Mouse (Mus musculus) adrenal gland, adult 8-10 months (tissue): ENCODE data around the gene P2ry10b. TPM values are rescaled to one million over a fixed set of nuclear protein-coding genes. Genes with fewer than 3 reads are reported as not detected.

Source experiments
- DNase-seq: peaks from one replicate; pipeline ENCODE4 v3.0.0; 2022
- total RNA-seq, 4 experiments: library from RNA; stranded (reverse); gene quantifications; 2 replicates each; pipeline ENCODE4 v1.2.4; 2022

The P2ry10b gene
- 1 to 10 TPM in 2 of 4 experiments, under 1 TPM in 2; 0.91 to 3.5 (median 1.5) TPM for total RNA-seq

DNA sequence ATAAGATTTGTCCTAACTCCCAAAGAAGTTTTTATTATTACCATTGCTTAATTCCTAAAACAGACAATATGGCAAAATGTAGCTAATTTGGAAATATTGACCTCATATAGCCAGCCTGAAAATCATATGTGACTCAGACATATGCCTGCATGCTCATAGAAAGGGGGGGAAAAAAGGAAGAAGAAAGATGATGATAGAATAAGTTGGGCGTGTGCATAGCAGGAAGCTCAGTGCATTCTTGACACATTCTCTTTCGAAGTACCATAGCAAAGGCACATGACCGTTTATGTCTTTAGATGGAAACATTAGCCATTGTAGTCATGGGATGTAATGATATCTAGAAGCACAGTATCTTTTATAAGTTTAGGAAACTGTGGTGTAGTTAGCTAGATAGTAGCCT lies at the start of gene P2ry10b:
TSS of gene P2ry10b (plus strand) at position 247 of the 400 bp plus-strand sequence.
- no peak for DNase-seq

DNA sequence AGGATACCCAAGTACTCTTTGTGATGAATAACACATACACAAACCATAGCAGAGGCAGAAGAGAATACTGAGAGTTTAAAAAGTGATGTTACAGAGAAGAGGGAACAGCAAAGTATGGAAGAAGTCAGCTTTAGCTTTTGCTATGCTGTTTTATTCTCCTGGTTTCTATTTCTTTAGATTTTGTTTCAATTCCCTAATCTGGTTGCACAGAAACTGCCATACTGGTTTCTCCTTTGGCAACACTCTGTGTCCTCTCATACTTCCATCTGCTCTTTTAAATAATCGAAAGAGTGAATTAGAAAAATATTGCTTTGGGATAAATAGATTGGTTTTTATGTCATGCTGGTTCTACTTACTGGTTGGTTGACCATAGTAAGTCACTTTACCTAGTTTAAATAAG lies 32.4 kb upstream of the P2ry10b start:
- no peak for DNase-seq

GRCm38 (mm10) chrX:107116987-107117386 lies 31.7 kb upstream of the P2ry10b start:
- no peak for DNase-seq

DNA sequence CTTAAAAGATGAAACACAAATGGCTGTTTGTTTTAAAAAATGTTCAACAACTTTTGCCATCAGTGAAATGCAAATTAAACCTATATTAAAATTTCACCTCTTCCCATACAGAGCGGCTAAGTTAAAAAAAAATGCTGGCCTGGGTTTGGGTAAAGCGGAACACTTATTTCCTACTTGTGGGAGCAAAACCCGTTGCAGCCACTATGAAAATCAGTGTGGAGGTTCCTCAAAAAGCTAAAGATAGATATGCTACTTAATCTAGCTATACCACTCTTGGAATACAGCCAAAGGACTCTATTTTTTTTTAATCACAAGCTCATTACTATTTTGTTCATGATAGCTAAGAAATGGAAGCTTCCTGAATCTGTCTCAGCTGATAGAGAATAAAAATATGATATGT lies 5.5 kb upstream of the P2ry10b start:
- no peak for DNase-seq

- no peak for DNase-seq
These were observed 4.8 kb upstream of the P2ry10b start for GRCm38 (mm10) chrX:107143930-107144329.

- no peak for DNase-seq
These were observed 765 bp downstream of the P2ry10b start for GRCm38 (mm10) chrX:107149391-107149993.

- no peak for DNase-seq
These were observed 1.3 kb downstream of the P2ry10b start for GRCm38 (mm10) chrX:107150027-107150426.

DNA sequence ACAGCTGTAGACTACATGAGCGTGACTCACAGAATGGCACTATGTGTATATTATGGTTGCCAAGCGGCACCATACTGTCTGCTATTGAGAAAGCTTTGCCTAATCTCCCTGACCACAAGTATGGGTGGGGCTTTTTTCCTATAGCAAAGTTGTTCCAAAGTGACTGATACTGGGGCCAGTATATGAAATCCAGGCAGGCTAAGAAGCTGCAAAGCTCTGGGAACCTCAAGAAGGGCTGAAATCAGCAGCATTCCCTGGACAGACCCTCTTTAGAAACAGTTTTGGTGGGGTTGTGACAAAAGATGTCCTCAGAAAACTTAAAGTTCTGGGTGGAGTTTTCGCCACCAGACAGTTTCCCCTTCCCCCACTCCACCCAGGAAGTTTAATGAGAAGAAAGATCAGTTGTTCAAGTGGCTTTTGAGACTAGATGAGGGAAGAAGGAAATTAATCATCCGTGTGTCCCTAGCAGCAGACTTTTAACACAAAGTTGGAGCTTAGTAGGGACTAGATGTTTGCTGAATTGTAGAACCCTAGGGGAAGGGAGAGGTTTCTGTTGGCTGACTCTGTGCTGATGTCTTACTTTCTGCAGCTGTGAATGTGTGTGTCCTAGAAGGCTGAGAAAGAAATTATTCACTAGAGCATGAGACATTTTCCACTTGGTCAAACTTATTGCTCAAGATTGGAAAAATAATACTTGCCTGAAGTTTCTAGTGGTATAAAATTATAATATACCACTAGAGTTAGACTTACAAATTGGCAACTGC lies 2.2 kb downstream of the P2ry10b start:
- DNase-seq = no peak

DNA sequence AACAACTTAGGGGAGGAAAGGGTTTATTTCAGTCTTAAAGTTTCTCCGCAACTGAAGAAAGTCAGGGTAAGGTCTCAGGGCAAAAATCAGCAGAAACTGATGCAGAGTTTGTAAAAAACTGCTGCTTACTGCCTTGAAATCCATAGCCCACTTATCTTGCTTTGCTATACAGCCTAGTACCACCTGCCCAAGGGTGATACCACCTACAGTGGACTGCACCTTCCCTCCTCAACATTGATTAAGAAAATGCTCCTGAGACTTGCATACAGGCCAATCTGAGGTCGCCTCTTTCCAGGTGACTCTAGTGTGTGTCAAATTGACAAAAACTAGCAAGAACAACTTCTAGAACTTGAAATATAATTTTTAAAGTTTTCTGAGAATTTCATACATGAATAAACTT lies 7.3 kb downstream of the P2ry10b start:
- no peak for DNase-seq

DNA sequence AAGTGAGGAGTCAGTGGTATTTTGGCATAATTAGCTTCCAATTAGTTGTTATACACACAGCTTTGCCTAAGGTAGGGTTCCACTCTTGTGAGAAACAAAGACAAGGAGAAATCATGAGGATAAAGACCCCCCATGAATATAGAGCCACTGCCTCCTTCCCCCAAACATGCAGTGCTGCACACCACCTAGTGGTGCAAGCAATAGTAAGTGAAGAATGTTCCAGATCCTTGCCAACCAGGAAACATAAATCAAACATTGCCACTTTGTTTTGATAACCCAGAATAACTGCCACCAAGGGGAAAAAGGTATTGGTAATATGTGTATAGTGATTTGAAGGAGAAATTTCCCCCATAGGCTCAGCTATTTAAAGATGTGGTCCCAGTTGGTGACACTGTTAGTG lies 11.8 kb downstream of the P2ry10b start:
- no peak for DNase-seq

GRCm38 (mm10) chrX:107168281-107168680 lies 19.6 kb downstream of the P2ry10b start:
- no peak for DNase-seq

- DNase-seq = no peak
These were observed 20.4 kb downstream of the P2ry10b start for GRCm38 (mm10) chrX:107169128-107169527.

DNA sequence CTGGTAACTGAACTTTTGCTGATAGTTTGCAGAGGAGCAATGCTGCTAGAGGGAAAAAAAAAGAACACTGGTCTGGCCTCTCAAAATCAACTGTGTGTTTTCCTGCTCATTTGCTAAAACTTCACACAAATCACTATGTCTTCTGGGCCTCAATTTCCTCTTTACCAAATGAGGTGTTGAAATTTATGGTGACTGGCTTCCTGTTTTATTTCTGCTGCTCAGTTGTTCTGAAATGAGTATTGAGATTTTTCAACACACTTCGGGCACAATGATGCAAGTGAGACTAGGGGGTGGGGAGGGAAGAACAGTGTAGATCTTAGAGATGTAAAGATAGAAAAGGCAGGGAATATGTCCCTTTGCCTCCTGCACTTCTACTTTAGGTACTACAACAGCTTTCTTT lies 30.0 kb downstream of the P2ry10b start:
- no peak for DNase-seq

DNA sequence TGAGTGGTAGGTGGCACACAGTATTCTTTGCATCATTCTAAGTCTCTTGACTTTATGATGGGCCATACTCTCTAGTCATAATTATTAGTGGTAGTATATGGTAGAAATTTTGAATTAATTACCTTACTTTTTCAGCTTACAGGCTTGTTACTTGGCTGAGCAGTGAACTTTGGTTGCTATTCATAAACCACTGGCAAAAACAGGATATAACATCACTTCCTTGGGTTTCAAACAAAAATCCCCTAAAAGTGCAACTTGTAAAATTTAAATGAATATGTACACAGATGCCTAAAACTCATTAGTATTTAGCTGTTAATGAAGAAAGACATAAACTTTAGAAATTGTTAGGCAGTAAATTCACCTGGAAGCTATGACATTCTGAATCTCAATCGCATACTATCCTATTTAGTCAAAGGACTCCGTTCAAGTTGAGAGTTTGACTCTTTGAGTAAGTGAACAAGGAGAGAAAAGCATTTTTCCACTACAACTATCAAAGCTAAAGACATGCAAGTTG lies 68.9 kb downstream of the P2ry10b start:
- no peak for DNase-seq

Other genes starting within 250 kb of the P2ry10b start
- 1 to 10 TPM in 2 of 4 experiments, under 1 TPM in 2; 0.87 to 1.8 (median 1.3) TPM for gene Lpar4, start 228.3 kb upstream of the P2ry10b start, total RNA-seq
- under 1 TPM; 0.17 to 0.43 (median 0.19) TPM for gene P2ry10, start 60.4 kb upstream of the P2ry10b start, total RNA-seq
- gene Gpr174, start 107.0 kb downstream of the P2ry10b start, total RNA-seq = under 1 TPM in 2 of 4 experiments, not detected in 2; 0.22 to 0.24 TPM